Mouse (Mus musculus) lung, embryonic 16.5 days (tissue): ENCODE data around the gene Htr1f. TPM values are rescaled to one million over a fixed set of nuclear protein-coding genes. Genes with fewer than 3 reads are reported as not detected.
A peak's percentile ranks its signal among the peaks of the same experiment; 100 is the strongest.

Experiments
- ATAC-seq: fragments of 200-750 bp; cut with Nextera tagmentation; 2 replicates; pipeline ENCODE4 v1.8.0; 2017; ENCODE audit warnings: low read depth, mild to moderate bottlenecking, moderate library complexity
- H3K27ac ChIP-seq: fragments of 300-500 bp; sonication (generic); 2 replicates; pipeline ENCODE4 v1.5.1; 2014; ENCODE audit warnings: mild to moderate bottlenecking, control low read depth, low read length
- H3K27me3 ChIP-seq: fragments of 300-500 bp; sonication (generic); 2 replicates; pipeline ENCODE4 v1.6.1; 2014; ENCODE audit warnings: low read depth, low read length, mixed read lengths; ENCODE audit not compliant: control insufficient read depth, insufficient read depth
- H3K36me3 ChIP-seq: fragments of 300-500 bp; sonication (generic); 2 replicates; pipeline ENCODE4 v1.6.1; 2014; ENCODE audit warnings: low read length; ENCODE audit not compliant: control insufficient read depth, insufficient read depth
- H3K4me1 ChIP-seq: fragments of 300-500 bp; sonication (generic); replicated peaks from 2 replicates; pipeline ENCODE4 v1.6.1; 2014; ENCODE audit warnings: low read length, mixed read lengths; ENCODE audit not compliant: control insufficient read depth, insufficient read depth
- H3K4me2 ChIP-seq: fragments of 300-500 bp; sonication (generic); 2 replicates; pipeline ENCODE4 v1.6.1; 2014; ENCODE audit warnings: low read depth, low read length, control low read depth
- H3K4me3 ChIP-seq: fragments of 300-500 bp; sonication (generic); 2 replicates; pipeline ENCODE4 v1.5.1; 2014; ENCODE audit warnings: mild to moderate bottlenecking, low read length, control low read depth
- H3K9ac ChIP-seq: fragments of 300-500 bp; sonication (generic); 2 replicates; pipeline ENCODE4 v1.6.1; 2014; ENCODE audit warnings: low read length, control low read depth
- H3K9me3 ChIP-seq: fragments of 300-500 bp; sonication (generic); 2 replicates; pipeline ENCODE4 v1.6.1; 2016; ENCODE audit warnings: low read length; ENCODE audit not compliant: control insufficient read depth
- WGBS: fragments of 180-500 bp; shearing (Covaris S2); extraction: QIAGEN DNeasy Blood & Tissue Kit; methylation state at CpG from one replicate; pipeline ENCODE4 v1.1.7; 2014; 5-methylcytosine and 5-hydroxymethylcytosine counted together
- polyA plus RNA-seq: library from polyadenylated mRNA; unstranded; fragments of >200 nt; fragmentation: Nextera tagmentation; extraction: Ambion mirVana; gene quantifications from 2 replicates; pipeline ENCODE4 v1.2.1, GENCODE M21; 2015

Htr1f gene
- polyA plus RNA-seq, 1 experiment from 2014 or later = 0.05 TPM

- WGBS = 78% methylated on average over 10 of the region's 10 CpGs
- H3K27me3 ChIP-seq = no peaks in the 10 kb centered on the region
- no peaks in the 10 kb centered on the region for H3K9me3 ChIP-seq
- no peak overlapping the region for H3K4me2 ChIP-seq
- no peak overlapping the region for H3K9ac ChIP-seq
- H3K27ac ChIP-seq = no peak overlapping the region
- H3K4me1 ChIP-seq = no peaks in the 10 kb centered on the region
- no peak for ATAC-seq
- no peaks in the 10 kb centered on the region for H3K36me3 ChIP-seq
- H3K4me3 ChIP-seq = no peak overlapping the region
These were observed 196.9 kb downstream of the Htr1f start for GRCm38 (mm10) chr16:64908747-64909146.

DNA sequence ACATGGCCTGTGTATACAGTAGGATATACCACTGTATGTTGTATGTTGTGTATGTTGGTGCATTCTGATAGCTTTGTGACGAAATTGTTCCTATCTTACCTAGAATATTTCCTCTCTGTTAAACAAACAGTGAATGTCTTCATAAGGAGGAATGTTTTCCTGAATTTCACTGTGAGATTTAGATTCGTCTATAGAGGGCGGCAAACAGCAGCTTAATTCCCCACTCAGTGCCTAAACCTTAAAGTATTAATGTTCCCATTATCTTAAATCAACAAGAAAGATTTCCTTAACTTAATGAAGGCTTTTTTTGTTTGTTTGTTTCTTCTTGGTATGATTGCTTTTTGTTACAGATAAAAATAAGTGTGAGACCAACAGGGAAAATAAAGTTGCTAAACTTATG is 198.5 kb downstream of the Htr1f start:
- Histone ChIP-seq H3K36me3 (no peaks in the 10 kb centered on the region), H3K4me3 (no peak overlapping the region), H3K27me3 (no peaks in the 10 kb centered on the region), H3K9ac (no peak overlapping the region), H3K27ac (no peak overlapping the region), H3K9me3 (no peaks in the 10 kb centered on the region), H3K4me2 (no peak overlapping the region), H3K4me1 (no peaks in the 10 kb centered on the region)
- WGBS = 18% methylated on average over 3 of the region's 3 CpGs
- no peak for ATAC-seq

DNA sequence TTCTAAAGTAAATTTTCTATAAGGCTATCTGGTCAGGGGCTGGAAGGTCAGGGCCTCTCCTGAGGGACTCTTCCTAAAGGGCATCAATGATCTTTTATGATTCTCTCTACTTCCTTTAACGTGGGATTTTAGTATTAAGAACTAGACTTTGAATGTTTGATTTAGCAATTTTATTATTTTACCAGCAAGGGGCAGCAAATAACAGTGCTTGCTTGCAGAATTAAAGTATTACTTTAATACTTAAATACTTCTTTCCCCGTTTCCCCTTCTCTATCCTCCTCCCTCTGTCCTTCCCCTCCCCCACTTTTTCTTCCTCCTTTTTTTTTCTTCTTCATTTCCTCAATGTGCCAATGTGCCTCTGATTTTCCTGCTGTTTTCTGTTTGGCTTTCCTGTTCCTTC is 202.3 kb downstream of the Htr1f start:
- WGBS = 31% methylated on average over 2 of the region's 2 CpGs

DNA sequence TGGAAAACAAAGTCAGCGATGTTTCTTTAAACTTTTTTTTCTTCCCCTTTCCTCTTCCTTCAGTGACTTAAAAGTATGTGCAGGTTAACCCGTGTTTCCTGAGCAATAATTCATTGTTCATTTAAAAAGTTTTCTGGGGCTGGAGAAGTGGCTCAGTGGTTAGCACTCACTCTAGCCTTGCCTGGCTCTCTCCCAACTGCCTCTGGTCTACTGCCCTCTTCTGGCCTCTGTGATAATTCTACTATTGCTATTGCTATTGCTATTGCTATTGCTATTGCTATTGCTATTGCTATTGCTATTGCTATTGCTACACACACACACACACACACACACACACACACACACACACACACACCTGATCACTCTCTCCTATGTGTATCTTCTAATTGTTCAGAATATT is 206.6 kb downstream of the Htr1f start:
- H3K27ac ChIP-seq = no peak overlapping the region
- H3K9me3 ChIP-seq = no peaks in the 10 kb centered on the region
- WGBS = 66% methylated on average over 2 of the region's 2 CpGs
- no peak overlapping the region for H3K4me3 ChIP-seq
- H3K9ac ChIP-seq = no peak overlapping the region
- no peak overlapping the region for H3K4me2 ChIP-seq
- H3K36me3 ChIP-seq = no peaks in the 10 kb centered on the region
- H3K4me1 ChIP-seq = no peaks in the 10 kb centered on the region
- no peak for ATAC-seq
- no peaks in the 10 kb centered on the region for H3K27me3 ChIP-seq

More for the DNA sequence above, 202.3 kb downstream of the Htr1f start:
- Histone ChIP-seq H3K27ac (no peak overlapping the region), H3K9ac (no peak overlapping the region), H3K4me3 (no peak overlapping the region), H3K9me3 (no peaks in the 10 kb centered on the region), H3K4me1 (no peaks in the 10 kb centered on the region), H3K4me2 (no peak overlapping the region), H3K27me3 (no peaks in the 10 kb centered on the region), H3K36me3 (no peaks in the 10 kb centered on the region)
- ATAC-seq = no peak

DNA sequence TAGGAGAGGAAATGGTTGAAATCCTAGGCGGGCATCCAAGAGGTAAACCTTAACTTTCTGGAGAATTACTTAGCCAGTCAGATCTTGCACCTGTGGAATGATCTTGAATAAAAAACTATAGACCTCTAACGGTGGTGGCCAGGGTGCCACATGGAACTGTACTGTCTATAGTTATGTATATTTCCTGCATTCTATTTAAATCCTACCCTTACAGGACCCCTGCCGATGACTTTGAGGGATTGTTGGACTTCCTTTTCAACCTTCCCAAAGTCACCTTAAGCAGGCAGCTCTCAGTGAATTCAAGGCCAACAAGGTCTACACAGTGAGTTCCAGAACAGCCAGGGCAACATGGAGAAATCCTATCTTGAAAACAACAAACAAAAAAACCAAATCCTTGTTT is 216.2 kb downstream of the Htr1f start:
- WGBS = 82% methylated on average over 3 of the region's 3 CpGs
- Histone ChIP-seq H3K27ac (no peak overlapping the region), H3K36me3 (no peaks in the 10 kb centered on the region), H3K9ac (no peak overlapping the region), H3K27me3 (no peaks in the 10 kb centered on the region), H3K9me3 (peaks cover 7% of the 10 kb centered on the region; the same call in 1 of the 2 replicates), H3K4me1 (peaks cover 3% of the 10 kb centered on the region), H3K4me3 (no peak overlapping the region), H3K4me2 (no peak overlapping the region)
- no peak for ATAC-seq

DNA sequence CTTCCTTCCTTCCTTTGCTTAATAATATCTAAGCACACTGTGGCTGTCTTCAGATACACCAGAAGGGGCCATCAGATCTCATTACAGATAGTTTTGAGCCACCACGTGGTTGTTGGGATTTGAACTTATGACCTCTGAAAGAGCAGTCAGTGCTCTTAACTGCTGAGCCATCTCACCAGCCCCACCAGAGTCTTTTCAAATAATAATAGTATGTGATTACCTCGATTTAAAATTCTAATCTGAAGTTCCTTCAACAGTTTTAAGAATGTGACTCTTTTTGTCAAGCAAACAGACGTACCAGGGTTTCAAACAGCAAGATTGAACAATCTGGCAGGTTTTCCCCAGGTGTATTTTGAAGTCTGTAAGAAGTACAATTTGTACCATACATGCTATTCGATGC is 220.1 kb downstream of the Htr1f start:
- no peak overlapping the region for H3K9ac ChIP-seq
- no peak overlapping the region for H3K27ac ChIP-seq
- 50% methylated on average over 4 of the region's 4 CpGs for WGBS
- H3K9me3 ChIP-seq = peaks cover 7% of the 10 kb centered on the region; the same call in 1 of the 2 replicates
- no peak for ATAC-seq
- H3K27me3 ChIP-seq = no peaks in the 10 kb centered on the region
- H3K4me3 ChIP-seq = no peak overlapping the region
- peaks cover 6% of the 10 kb centered on the region for H3K4me1 ChIP-seq
- H3K4me2 ChIP-seq = no peak overlapping the region
- H3K36me3 ChIP-seq = no peaks in the 10 kb centered on the region

DNA sequence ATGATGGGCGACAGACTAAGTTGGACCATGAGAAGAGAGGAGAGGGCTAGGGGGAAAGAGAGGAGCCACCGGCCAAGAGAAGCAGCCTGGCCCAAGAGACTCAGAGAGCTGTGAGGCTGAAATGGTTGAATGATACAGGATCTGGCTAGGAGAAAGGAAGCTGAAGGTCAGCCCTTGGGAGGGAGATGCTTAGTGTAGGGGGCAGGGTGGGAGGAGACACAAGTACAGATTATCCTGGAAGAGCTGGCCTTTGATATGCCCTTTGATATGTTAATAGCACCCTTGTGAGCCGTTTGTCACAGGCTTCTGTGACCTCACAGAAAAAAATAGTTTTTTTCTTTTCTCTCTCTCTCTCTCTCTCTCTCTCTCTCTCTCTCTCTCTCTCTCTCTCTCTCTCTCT is 220.5 kb downstream of the Htr1f start:
- Histone ChIP-seq H3K27me3 (no peaks in the 10 kb centered on the region), H3K9ac (no peak overlapping the region), H3K9me3 (peaks cover 7% of the 10 kb centered on the region; the same call in 1 of the 2 replicates), H3K4me2 (no peak overlapping the region), H3K4me1 (peaks cover 6% of the 10 kb centered on the region), H3K4me3 (no peak overlapping the region), H3K36me3 (no peaks in the 10 kb centered on the region), H3K27ac (no peak overlapping the region)
- 37% methylated on average over 3 of the region's 3 CpGs for WGBS
- no peak for ATAC-seq

- Histone ChIP-seq H3K9me3 (peaks cover 7% of the 10 kb centered on the region; the same call in 1 of the 2 replicates), H3K9ac (no peak overlapping the region), H3K27ac (no peak overlapping the region), H3K4me1 (peaks cover 6% of the 10 kb centered on the region), H3K36me3 (no peaks in the 10 kb centered on the region), H3K4me2 (no peak overlapping the region), H3K4me3 (no peak overlapping the region), H3K27me3 (no peaks in the 10 kb centered on the region)
- ATAC-seq = peak; percentile 51; the same call in 1 of the 2 replicates
- 19% methylated on average over 3 of the region's 3 CpGs for WGBS
These were observed 221.2 kb downstream of the Htr1f start for GRCm38 (mm10) chr16:64884420-64884838.

- no peaks in the 10 kb centered on the region for H3K27me3 ChIP-seq
- no peak for ATAC-seq
- H3K27ac ChIP-seq = no peak overlapping the region
- H3K36me3 ChIP-seq = no peaks in the 10 kb centered on the region
- peaks cover 5% of the 10 kb centered on the region; the same call in 1 of the 2 replicates for H3K9me3 ChIP-seq
- no peak overlapping the region for H3K4me3 ChIP-seq
- no peak overlapping the region for H3K9ac ChIP-seq
- H3K4me1 ChIP-seq = peaks cover 6% of the 10 kb centered on the region
- 38% methylated on average over 5 of the region's 5 CpGs for WGBS
- no peak overlapping the region for H3K4me2 ChIP-seq
These were observed 221.8 kb downstream of the Htr1f start for GRCm38 (mm10) chr16:64883896-64884295.

GRCm38 (mm10) chr16:64881442-64881841 is 224.2 kb downstream of the Htr1f start:
- no peak overlapping the region for H3K9ac ChIP-seq
- ATAC-seq = no peak
- H3K4me2 ChIP-seq = no peak overlapping the region
- H3K27me3 ChIP-seq = no peaks in the 10 kb centered on the region
- H3K27ac ChIP-seq = no peak overlapping the region
- no peak overlapping the region for H3K4me3 ChIP-seq
- H3K4me1 ChIP-seq = peaks cover 9% of the 10 kb centered on the region
- H3K9me3 ChIP-seq = no peaks in the 10 kb centered on the region
- H3K36me3 ChIP-seq = no peaks in the 10 kb centered on the region
- WGBS = 74% methylated on average over 2 of the region's 2 CpGs
